Mouse (Mus musculus) effector memory CD4-positive, alpha-beta T cell, adult 5 months (primary cell): Measurements from ENCODE around the gene Ormdl2. TPM values are rescaled to one million over a fixed set of nuclear protein-coding genes. Genes with fewer than 3 reads are reported as not detected.

ENCODE experiments used
- polyA plus RNA-seq: library from polyadenylated mRNA; unstranded; fragments of 100-300 nt; shearing (Covaris generic); gene quantifications from one replicate; pipeline ENCODE4 v1.2.1, GENCODE M21; 2017

Ormdl2 gene
- polyA plus RNA-seq, result 34.9 TPM

DNA sequence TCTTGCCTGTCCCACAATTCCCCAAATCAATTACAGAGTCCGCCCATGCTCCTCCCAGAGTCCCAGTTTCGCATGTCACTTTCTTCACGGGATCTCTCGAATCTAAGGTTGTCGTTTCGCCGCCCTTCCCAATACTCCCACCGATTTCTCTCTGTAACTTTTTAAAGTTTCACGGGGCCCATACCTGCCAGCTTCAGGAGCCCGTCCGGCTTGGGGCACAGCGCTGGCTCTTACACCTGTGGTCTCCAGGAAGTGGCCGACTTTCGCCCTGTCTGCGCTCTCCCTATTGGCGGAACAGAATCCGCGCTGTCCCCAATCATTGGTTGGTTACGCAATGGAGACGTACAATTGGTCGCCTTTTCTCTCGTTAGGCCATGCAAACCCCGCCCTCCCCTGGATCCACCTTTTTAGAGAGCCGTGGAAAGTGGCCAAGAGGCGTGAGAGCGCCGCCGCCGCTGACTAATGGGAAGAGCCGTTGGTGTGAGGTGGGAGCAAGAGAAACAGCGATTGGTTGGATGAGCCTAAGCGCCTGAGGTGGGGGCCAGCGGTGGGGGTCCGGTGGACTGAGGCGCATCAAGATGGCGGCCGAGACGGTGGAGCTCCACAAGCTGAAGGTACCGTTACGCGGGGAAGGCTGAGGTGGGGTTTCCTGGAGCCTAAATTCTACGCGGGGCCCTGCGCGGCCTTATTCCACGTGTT, at the start of gene Ormdl2:
Ormdl2 (minus strand) TSS at position 288 of the 699 bp plus-strand sequence.

GRCm38 (mm10) chr10:128817033-128817432, 4.4 kb downstream of the Ormdl2 start, which contains the start of gene Sarnp:
Gene Sarnp (plus strand): TSS chr10:128817333.

DNA sequence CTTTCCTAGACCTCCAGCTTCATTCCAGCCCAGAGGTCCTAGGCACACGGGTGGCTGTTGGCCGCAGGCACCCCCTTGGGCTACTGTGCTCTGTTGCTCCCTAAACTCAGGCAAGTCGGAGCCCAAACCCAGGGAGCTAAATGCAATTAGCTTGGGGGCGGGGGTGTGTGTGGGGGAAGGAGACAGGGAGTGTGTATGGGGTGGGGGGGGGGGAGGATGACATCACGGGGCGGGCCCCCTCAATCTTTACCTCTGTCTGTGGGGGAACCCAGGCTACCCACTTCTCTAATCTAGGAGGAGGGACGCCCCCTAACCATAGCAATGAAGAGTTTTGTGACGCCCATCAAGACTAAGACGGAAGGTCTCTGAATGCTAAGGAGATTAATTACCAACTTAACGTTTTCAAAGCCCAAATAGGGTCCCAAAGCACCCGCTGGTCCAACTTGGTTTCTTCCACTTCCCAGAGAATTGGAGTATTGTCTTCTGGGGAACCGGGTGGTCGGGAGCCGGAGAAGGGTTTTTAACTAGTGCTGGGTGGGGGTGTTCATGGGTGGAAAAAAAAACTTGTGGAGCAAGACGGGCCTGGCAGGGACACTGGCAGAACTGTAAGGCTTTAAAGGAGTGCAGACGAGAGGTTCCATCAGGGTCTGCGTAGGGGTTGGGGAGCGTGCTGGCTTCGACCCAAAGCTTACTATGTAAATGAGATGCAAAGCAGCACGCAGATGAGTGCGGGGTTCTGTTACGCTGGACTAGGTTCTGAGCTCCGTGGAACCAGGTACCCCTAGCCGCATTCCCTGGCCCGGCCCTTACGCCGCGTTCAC, 17.0 kb downstream of the Ormdl2 start, which contains the start of gene Tmem198b:
Tmem198b (minus strand) TSS at position 100 of the 821 bp plus-strand sequence.

DNA sequence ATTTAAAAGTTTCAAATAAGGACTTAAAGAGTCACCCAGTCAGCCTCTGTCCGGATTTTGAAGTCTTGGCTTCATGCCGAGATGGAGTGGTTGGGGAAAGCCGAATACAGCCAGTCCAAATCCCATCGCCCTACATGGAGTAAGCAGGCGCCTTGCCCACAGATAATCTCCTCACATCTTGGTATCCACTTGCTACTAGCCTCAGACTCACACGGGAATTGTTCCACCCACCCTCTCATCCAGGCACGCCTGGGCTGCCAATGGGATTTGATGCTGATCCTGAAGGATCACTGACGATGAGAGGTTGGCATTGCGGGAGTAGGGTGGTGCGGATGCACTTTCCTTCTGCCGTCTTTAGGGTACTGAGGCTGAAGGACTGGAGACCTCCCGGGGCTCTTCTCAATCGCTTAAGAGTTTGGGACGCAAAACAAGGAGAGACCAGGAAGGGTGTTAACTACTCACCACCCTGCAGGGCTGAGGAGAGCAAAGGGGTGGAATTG, 17.6 kb downstream of the Ormdl2 start, which contains the start of gene Dnajc14:
Dnajc14 (plus strand) TSS at position 292 of the 500 bp plus-strand sequence.

GRCm38 (mm10) chr10:128790398-128791124, 30.9 kb downstream of the Ormdl2 start, which contains the start of gene Mmp19:
Gene Mmp19 (plus strand): TSS chr10:128790910.

Other genes starting within 250 kb of the Ormdl2 start
- 2.1 TPM for gene Erbb3, start 232.0 kb downstream of the Ormdl2 start, polyA plus RNA-seq
- gene Rps26, start 194.9 kb downstream of the Ormdl2 start, polyA plus RNA-seq, result 545 TPM
- 0.77 TPM for gene Ikzf4, start 175.7 kb downstream of the Ormdl2 start, polyA plus RNA-seq
- gene Suox, start 147.6 kb downstream of the Ormdl2 start, polyA plus RNA-seq, result 4.1 TPM
- 25.1 TPM for gene Rab5b, start 125.4 kb downstream of the Ormdl2 start, polyA plus RNA-seq
- 2.5 TPM for gene Pmel, start 117.5 kb downstream of the Ormdl2 start, polyA plus RNA-seq
- 14.1 TPM for gene Cdk2, start 116.6 kb downstream of the Ormdl2 start, polyA plus RNA-seq
- 635 TPM for gene Dgka, start 76.8 kb downstream of the Ormdl2 start, polyA plus RNA-seq
- gene Pym1, start 73.8 kb downstream of the Ormdl2 start, polyA plus RNA-seq, result 23.9 TPM
- gene Mmp19, start 30.7 kb downstream of the Ormdl2 start, polyA plus RNA-seq, result not detected
- gene Dnajc14, start 17.6 kb downstream of the Ormdl2 start, polyA plus RNA-seq, result 57.7 TPM
- gene Tmem198b, start 17.3 kb downstream of the Ormdl2 start, polyA plus RNA-seq, result 2.0 TPM
- 108 TPM for gene Sarnp, start 4.3 kb downstream of the Ormdl2 start, polyA plus RNA-seq
- gene Gdf11, start 70.1 kb upstream of the Ormdl2 start, polyA plus RNA-seq, result 2.0 TPM
- not detected for gene Cd63, start 79.3 kb upstream of the Ormdl2 start, polyA plus RNA-seq
- 6.6 TPM for gene Rdh5, start 101.2 kb upstream of the Ormdl2 start, polyA plus RNA-seq
- gene Bloc1s1, start 102.4 kb upstream of the Ormdl2 start, polyA plus RNA-seq, result 118 TPM
- 45.8 TPM for gene Itga7, start 112.2 kb upstream of the Ormdl2 start, polyA plus RNA-seq
- gene Mettl7b, start 139.3 kb upstream of the Ormdl2 start, polyA plus RNA-seq, result not detected
- 0.20 TPM for gene Olfr9, start 167.8 kb upstream of the Ormdl2 start, polyA plus RNA-seq
- gene Olfr763, start 189.1 kb upstream of the Ormdl2 start, polyA plus RNA-seq, result not detected
- not detected for gene Olfr764-ps1, start 218.3 kb upstream of the Ormdl2 start, polyA plus RNA-seq
- gene Olfr765, start 228.4 kb upstream of the Ormdl2 start, polyA plus RNA-seq, result not detected
- not detected for gene Olfr766-ps1, start 247.3 kb upstream of the Ormdl2 start, polyA plus RNA-seq